Mouse (Mus musculus): ENCODE measurements around the gene Bcl9. TPM values are rescaled to one million over a fixed set of nuclear protein-coding genes. Genes with fewer than 3 reads are reported as not detected.

Gene Bcl9
- polyA plus RNA-seq, 1 experiment from 2014 or later: 37.7 TPM

GRCm38 (mm10) chr3:97209351-97209750 lies 88.4 kb downstream of the Bcl9 start:
- H3K9me3 ChIP-seq: no peaks in the 10 kb centered on the region

GRCm38 (mm10) chr3:97206521-97206920 lies 91.2 kb downstream of the Bcl9 start:
- Histone ChIP-seq H3K36me3 (peaks cover 87% of the 10 kb centered on the region), H3K9me3 (no peaks in the 10 kb centered on the region), H3K4me2 (no peak overlapping the region), H3K9ac (no peak overlapping the region), H3K4me3 (no peak overlapping the region), H3K27me3 (replicated peaks) (no peaks in the 10 kb centered on the region), H3K27ac (replicated peaks) (no peak overlapping the region), H3K4me1 (peaks cover 18% of the 10 kb centered on the region)
- no peak for ATAC-seq (ENCODE audit: extremely low read depth, insufficient number of reproducible peaks, low FRiP score, low TSS enrichment)
- WGBS: 73% methylated on average over 3 of the region's 3 CpGs

More at GRCm38 (mm10) chr3:97209351-97209750, 88.4 kb downstream of the Bcl9 start:
- H3K4me2 ChIP-seq: no peak overlapping the region
- H3K36me3 ChIP-seq: peaks cover 98% of the 10 kb centered on the region
- no peak overlapping the region for H3K4me3 ChIP-seq
- ATAC-seq (ENCODE audit: extremely low read depth, insufficient number of reproducible peaks, low FRiP score, low TSS enrichment): no peak
- H3K9ac ChIP-seq: no peak overlapping the region; the same call in 1 of the 2 replicates
- H3K27me3 ChIP-seq (replicated peaks): no peaks in the 10 kb centered on the region
- no peak overlapping the region for H3K27ac ChIP-seq (replicated peaks)
- peaks cover 17% of the 10 kb centered on the region for H3K4me1 ChIP-seq
- WGBS: 86% methylated on average over 9 of the region's 9 CpGs

- Histone ChIP-seq H3K36me3 (peaks cover 62% of the 10 kb centered on the region), H3K9me3 (no peaks in the 10 kb centered on the region), H3K27ac (replicated peaks) (no peak overlapping the region), H3K27me3 (replicated peaks) (no peaks in the 10 kb centered on the region; the same call in 1 of the 2 replicates), H3K4me3 (no peak overlapping the region), H3K9ac (no peak overlapping the region), H3K4me2 (no peak overlapping the region), H3K4me1 (peaks cover 13% of the 10 kb centered on the region)
- ATAC-seq (ENCODE audit: extremely low read depth, insufficient number of reproducible peaks, low FRiP score, low TSS enrichment): no peak
- 64% methylated on average over 14 of the region's 14 CpGs for WGBS
These were observed 93.8 kb downstream of the Bcl9 start for GRCm38 (mm10) chr3:97203880-97204279.

- 51% methylated on average over 5 of the region's 5 CpGs for WGBS
- no peak overlapping the region for H3K9ac ChIP-seq
- no peak overlapping the region for H3K27ac ChIP-seq (replicated peaks)
- no peaks in the 10 kb centered on the region; the same call in 1 of the 2 replicates for H3K27me3 ChIP-seq (replicated peaks)
- peaks cover 42% of the 10 kb centered on the region for H3K36me3 ChIP-seq
- H3K4me1 ChIP-seq: peaks cover 7% of the 10 kb centered on the region; the same call in 1 of the 2 replicates
- ATAC-seq (ENCODE audit: extremely low read depth, insufficient number of reproducible peaks, low FRiP score, low TSS enrichment): no peak
- H3K4me3 ChIP-seq: no peak overlapping the region
- no peaks in the 10 kb centered on the region for H3K9me3 ChIP-seq
- H3K4me2 ChIP-seq: no peak overlapping the region
These were observed 95.8 kb downstream of the Bcl9 start for GRCm38 (mm10) chr3:97201943-97202342.

GRCm38 (mm10) chr3:97199261-97199660 lies 98.5 kb downstream of the Bcl9 start:
- ATAC-seq (ENCODE audit: extremely low read depth, insufficient number of reproducible peaks, low FRiP score, low TSS enrichment): no peak
- peaks cover 16% of the 10 kb centered on the region for H3K36me3 ChIP-seq
- no peak overlapping the region for H3K4me2 ChIP-seq
- no peak overlapping the region for H3K27ac ChIP-seq (replicated peaks)
- H3K4me1 ChIP-seq: peaks cover 7% of the 10 kb centered on the region; the same call in 1 of the 2 replicates
- H3K9me3 ChIP-seq: no peaks in the 10 kb centered on the region; the same call in 1 of the 2 replicates
- 37% methylated on average over 4 of the region's 4 CpGs for WGBS
- no peaks in the 10 kb centered on the region; the same call in 1 of the 2 replicates for H3K27me3 ChIP-seq (replicated peaks)
- no peak overlapping the region for H3K4me3 ChIP-seq
- no peak overlapping the region for H3K9ac ChIP-seq

- H3K4me1 ChIP-seq: 0 out of 2 replicates have a peak, but pooled peaks cover 3% of the 10 kb centered on the region
- no peaks in the 10 kb centered on the region; the same call in 1 of the 2 replicates for H3K27me3 ChIP-seq (replicated peaks)
- H3K4me2 ChIP-seq: no peak overlapping the region
- no peak for ATAC-seq (ENCODE audit: extremely low read depth, insufficient number of reproducible peaks, low FRiP score, low TSS enrichment)
- H3K9ac ChIP-seq: no peak overlapping the region
- no peak overlapping the region for H3K4me3 ChIP-seq
- H3K36me3 ChIP-seq: no peaks in the 10 kb centered on the region
- H3K9me3 ChIP-seq: no peaks in the 10 kb centered on the region; the same call in 1 of the 2 replicates
- 81% methylated on average over 8 of the region's 8 CpGs for WGBS
- H3K27ac ChIP-seq (replicated peaks): no peak overlapping the region
These were observed 101.1 kb downstream of the Bcl9 start for GRCm38 (mm10) chr3:97196571-97196970.

DNA sequence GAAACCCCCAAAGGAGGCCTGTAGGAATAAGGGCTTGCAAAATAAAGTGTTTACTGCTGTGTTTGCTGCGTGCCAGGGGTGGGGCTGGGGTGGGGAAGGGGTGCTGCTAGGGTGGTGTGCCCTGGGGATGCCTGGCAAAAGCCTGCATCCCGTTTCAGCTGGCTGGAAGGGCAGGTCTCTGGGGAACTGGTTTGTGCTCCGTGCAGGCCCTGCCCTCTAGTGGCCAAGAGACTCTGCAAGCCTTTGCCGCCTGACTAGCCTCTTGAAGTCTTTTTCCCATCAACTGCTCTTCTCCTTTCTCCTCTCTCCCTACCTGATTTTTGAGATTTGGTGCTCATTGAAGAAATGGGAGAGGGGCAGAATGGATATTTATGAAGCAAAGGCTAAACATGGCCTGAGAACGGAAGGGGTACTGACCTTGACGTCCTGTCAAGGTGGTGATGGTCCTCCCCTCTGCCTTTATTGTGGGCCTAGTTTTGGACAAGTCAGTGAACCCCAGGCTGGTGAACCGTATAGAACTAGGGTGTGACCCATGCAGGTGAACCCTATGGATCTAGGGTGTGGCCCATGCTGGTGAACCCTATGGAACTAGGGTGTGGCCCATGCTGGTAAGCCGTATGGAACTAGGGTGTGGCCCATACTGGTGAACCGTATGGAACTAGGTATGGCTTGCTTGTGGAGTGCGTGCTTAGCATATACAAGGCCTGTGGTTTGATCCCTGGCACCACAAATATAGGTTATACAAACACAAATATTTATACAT lies 112.4 kb downstream of the Bcl9 start:
- 0 out of 2 replicates have a peak, but pooled peaks cover 5% of the 10 kb centered on the region for H3K4me1 ChIP-seq
- no peak for ATAC-seq (ENCODE audit: extremely low read depth, insufficient number of reproducible peaks, low FRiP score, low TSS enrichment)
- WGBS: 37% methylated on average over 10 of the region's 10 CpGs
- no peak overlapping the region for H3K9ac ChIP-seq
- H3K9me3 ChIP-seq: no peaks in the 10 kb centered on the region
- no peak overlapping the region for H3K4me2 ChIP-seq
- H3K27ac ChIP-seq (replicated peaks): no peak overlapping the region
- H3K4me3 ChIP-seq: no peak overlapping the region
- H3K36me3 ChIP-seq: no peaks in the 10 kb centered on the region
- H3K27me3 ChIP-seq (replicated peaks): peaks cover 9% of the 10 kb centered on the region

GRCm38 (mm10) chr3:97183810-97184209 lies 113.9 kb downstream of the Bcl9 start:
- 31% methylated on average over 3 of the region's 3 CpGs for WGBS
- H3K4me1 ChIP-seq: no peaks in the 10 kb centered on the region
- no peaks in the 10 kb centered on the region for H3K9me3 ChIP-seq
- no peak overlapping the region for H3K27ac ChIP-seq (replicated peaks)
- H3K9ac ChIP-seq: no peak overlapping the region
- no peak overlapping the region for H3K4me3 ChIP-seq
- H3K27me3 ChIP-seq (replicated peaks): peaks cover 9% of the 10 kb centered on the region
- no peaks in the 10 kb centered on the region for H3K36me3 ChIP-seq
- no peak overlapping the region for H3K4me2 ChIP-seq
- no peak for ATAC-seq (ENCODE audit: extremely low read depth, insufficient number of reproducible peaks, low FRiP score, low TSS enrichment)

GRCm38 (mm10) chr3:97180527-97180926 lies 117.2 kb downstream of the Bcl9 start:
- 54% methylated on average over 6 of the region's 6 CpGs for WGBS
- no peaks in the 10 kb centered on the region for H3K9me3 ChIP-seq
- no peak overlapping the region for H3K4me3 ChIP-seq
- peaks cover 9% of the 10 kb centered on the region for H3K27me3 ChIP-seq (replicated peaks)
- H3K9ac ChIP-seq: no peak overlapping the region
- no peak overlapping the region for H3K4me2 ChIP-seq
- no peak for ATAC-seq (ENCODE audit: extremely low read depth, insufficient number of reproducible peaks, low FRiP score, low TSS enrichment)
- H3K27ac ChIP-seq (replicated peaks): no peak overlapping the region
- H3K4me1 ChIP-seq: no peaks in the 10 kb centered on the region
- peaks cover 26% of the 10 kb centered on the region for H3K36me3 ChIP-seq

DNA sequence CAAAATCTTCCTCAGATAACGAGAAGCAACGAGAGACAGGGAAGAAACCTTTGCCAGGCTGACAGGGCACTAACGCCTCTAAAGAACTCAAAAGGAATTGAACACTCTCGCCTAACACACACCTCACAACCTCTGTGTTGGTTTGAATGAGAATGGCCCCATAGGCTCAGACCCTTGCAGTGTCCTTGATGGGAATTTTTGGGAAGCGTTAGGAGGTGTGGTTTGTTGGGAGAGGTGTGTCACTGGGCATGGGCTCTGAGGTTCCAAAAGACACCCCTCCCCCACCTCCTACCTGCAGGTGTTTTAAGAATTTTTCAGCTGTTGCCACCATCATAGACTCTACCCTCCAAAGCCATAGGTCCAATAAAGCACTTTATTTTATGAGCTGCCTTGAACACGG lies 118.8 kb downstream of the Bcl9 start:
- Histone ChIP-seq H3K27me3 (replicated peaks) (no peaks in the 10 kb centered on the region; the same call in 1 of the 2 replicates), H3K4me2 (no peak overlapping the region), H3K4me3 (no peak overlapping the region), H3K4me1 (no peaks in the 10 kb centered on the region), H3K27ac (replicated peaks) (no peak overlapping the region), H3K36me3 (peaks cover 37% of the 10 kb centered on the region), H3K9me3 (no peaks in the 10 kb centered on the region), H3K9ac (no peak overlapping the region)
- 74% methylated on average over 6 of the region's 6 CpGs for WGBS
- ATAC-seq (ENCODE audit: extremely low read depth, insufficient number of reproducible peaks, low FRiP score, low TSS enrichment): no peak

- Histone ChIP-seq H3K4me1 (no peaks in the 10 kb centered on the region), H3K36me3 (peaks cover 60% of the 10 kb centered on the region), H3K9me3 (no peaks in the 10 kb centered on the region), H3K4me3 (no peak overlapping the region), H3K9ac (no peak overlapping the region), H3K27me3 (replicated peaks) (no peaks in the 10 kb centered on the region), H3K27ac (replicated peaks) (no peak overlapping the region), H3K4me2 (no peak overlapping the region)
- WGBS: 77% methylated on average over 5 of the region's 5 CpGs
- no peak for ATAC-seq (ENCODE audit: extremely low read depth, insufficient number of reproducible peaks, low FRiP score, low TSS enrichment)
These were observed 125.1 kb downstream of the Bcl9 start for GRCm38 (mm10) chr3:97172632-97173031.

DNA sequence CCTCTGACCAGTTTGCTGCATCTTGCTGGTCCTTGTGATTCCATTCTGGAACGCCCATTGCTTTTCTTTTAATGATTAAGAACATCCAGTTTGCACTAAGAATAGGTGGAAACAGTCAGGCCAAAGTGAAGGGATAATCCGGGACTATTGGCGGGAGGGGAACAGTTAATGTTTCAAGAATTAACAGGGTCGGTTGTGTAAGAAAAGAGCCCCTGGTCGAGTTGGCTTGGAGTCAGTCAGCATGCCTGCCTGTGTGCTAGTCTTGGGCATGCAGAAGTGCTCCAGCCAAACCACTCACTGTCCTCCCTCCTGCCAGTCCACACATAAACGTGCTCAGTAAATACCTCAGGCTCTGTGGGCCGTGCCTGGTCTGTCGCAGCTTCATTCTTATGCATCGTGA lies 125.5 kb downstream of the Bcl9 start:
- no peak for ATAC-seq (ENCODE audit: extremely low read depth, insufficient number of reproducible peaks, low FRiP score, low TSS enrichment)
- Histone ChIP-seq H3K4me2 (no peak overlapping the region), H3K27me3 (replicated peaks) (no peaks in the 10 kb centered on the region), H3K4me1 (0 out of 2 replicates have a peak, but pooled peaks cover 3% of the 10 kb centered on the region), H3K9me3 (no peaks in the 10 kb centered on the region), H3K27ac (replicated peaks) (no peak overlapping the region), H3K4me3 (no peak overlapping the region), H3K9ac (no peak overlapping the region), H3K36me3 (peaks cover 60% of the 10 kb centered on the region)
- WGBS: 68% methylated on average over 9 of the region's 9 CpGs

Measured in heart, embryonic 13.5 days (tissue).